Mouse (Mus musculus) c-Kit-positive CD71-positive TER-119-negative erythroid progenitor cells, embryonic 14.5 days (primary cell): ENCODE measurements around the gene Pcnx4.
A peak's percentile ranks its signal among the peaks of the same experiment; 100 is the strongest.
"Not testable (repeated sequence)": the region's sequence is repeated elsewhere in the genome, so short reads cannot be mapped to it uniquely, and the experiment has no call there.

Experiments
- DNase-seq: peaks from one replicate; pipeline ENCODE4 v3.0.0-alpha.2; 2013; ENCODE audit warnings: low read depth

Gene Pcnx4

DNA sequence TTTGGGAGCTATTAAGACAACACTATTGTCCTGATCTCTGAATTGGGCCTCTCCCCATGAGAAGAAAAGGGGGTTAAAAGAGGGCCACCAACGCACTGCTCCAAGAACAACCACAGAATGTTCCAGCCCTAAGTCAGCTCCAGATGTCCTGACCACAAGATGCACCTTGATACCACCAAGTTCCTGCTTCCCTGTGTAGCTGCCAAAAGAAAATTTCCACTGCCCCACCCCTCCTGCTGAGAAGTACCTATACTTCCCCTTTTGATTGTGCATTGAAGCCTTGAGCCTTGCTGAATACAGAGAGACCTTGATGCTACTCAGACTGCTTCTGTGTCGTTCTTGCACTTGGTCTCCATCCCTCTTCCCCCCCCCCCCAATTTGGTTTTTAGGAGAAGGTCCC, 62.5 kb downstream of the Pcnx4 start:
- DNase-seq, result not testable (repeated sequence)

DNA sequence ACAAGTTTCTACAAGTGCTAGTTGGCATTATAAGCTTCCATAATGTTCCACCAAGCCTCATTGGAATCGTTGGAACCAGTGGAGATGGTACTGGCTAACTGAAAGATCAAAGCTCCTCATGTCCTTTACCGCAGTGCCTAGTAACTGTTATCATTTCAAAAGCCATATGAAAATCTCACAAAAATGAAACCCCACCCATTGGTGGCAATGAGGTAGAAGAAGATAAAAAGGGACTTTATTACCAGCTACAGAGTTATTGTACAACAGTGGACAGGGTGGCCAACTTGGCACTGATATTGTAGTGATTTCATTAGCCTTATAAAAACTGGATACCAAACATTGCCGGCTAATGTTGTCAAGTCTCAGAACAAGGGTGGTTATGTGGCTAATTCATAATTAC, 75.9 kb downstream of the Pcnx4 start:
- no peak for DNase-seq

DNA sequence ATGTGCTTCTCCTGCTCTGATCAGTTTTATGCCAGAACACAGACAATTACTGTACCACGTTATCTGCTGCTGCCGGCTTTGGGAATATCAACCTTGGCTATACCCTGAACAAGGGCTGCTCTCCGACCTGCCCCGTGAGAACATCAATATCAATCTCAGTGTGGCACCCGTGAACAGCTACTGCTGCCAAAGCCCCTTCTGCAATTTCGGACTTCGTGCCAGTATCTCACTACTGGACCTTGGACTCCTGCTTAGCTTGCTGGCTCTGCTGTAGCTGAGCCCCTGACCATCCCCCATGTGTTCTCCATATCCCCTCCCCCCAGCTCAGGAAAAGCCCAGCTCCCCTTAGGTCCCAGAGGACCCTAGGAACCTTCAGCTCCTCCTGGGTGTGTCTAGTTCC, 84.7 kb downstream of the Pcnx4 start:
- DNase-seq, result no peak

DNA sequence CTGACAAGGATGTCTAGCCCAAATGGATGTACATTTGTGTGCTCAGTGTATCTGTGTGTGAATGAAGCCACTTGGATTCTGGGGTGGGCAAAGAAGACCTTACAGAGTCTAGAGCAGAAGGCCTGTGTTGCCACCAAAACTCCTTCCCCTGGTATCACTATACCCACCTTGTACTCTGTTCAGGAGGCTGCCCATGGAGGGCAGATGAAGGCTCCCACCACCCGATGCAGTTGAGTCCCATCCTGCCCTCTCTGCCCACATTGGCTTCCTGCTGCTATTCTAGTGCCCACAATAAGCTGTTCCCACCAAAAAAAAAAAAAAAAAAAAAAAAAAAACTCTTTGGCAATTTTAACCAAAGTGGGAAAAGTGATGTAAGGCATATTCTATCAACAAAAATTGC, 85.3 kb downstream of the Pcnx4 start:
- no peak for DNase-seq

DNA sequence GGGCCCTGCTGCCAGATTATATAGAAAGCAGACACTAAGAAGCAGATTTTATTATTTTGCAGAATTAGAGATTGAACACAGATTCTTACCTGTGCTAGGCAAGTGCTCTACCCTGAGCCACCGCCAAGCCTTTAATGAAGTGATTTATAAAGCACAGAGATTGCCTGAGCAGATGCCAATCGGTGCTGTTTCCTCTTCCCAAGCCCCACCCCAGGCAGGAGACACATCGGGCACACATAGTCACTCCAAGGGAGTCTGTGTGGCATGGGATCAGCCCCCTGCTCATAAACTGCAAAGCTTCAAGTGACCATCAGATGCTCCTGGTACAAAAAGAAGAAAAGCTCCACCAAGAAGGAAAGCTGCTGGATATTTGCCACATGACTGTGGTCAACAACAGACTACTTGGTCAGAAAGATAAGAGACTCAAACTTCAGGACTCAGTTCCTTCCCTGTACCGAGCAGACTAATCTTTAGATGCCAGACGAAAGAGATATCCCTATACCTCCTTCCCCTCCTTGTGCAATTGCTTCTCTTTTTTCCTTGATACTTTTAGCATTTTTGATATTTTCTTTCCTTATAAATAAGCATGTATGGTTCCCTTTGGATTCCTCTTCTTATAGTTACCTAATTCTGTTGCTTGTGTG, 86.8 kb downstream of the Pcnx4 start:
- DNase-seq, result peak; percentile 7

DNA sequence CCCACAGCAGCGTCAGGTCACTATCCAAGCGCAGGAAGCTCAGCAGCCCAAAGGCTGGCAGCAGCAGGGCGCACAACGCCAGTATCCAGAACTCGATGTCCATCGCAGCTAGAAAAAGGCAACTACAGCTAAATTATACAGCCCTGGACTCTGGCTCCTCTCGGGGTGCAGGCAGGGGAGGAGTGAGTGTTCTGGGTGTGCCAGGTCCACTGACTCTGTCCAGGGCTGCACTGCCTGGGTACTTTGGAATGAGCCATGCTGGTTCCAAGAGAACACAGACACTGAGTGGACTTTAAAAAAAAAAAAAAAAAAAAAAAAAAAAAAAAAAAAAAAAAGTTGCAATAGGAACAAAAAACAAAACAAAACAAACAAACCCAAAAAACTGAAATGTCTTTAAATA, 92.6 kb downstream of the Pcnx4 start:
- DNase-seq, result no peak
